Mouse (Mus musculus) lung, postnatal 0 days (tissue): Measurements from ENCODE around the gene Wdpcp. TPM values are rescaled to one million over a fixed set of nuclear protein-coding genes. Genes with fewer than 3 reads are reported as not detected.

Experiments used
- ATAC-seq: fragments of 200-750 bp; cut with Nextera tagmentation; 2 replicates; pipeline ENCODE4 v1.8.0; 2017; ENCODE audit warnings: moderate library complexity
- DNase-seq: peaks from one replicate; pipeline ENCODE4 v3.0.0-alpha.2; 2016; ENCODE audit warnings: low spot score
- H3K27ac ChIP-seq: fragments of 300-500 bp; sonication (generic); 2 replicates; pipeline ENCODE4 v1.5.1; 2014; ENCODE audit warnings: antibody characterized with exemption, mild to moderate bottlenecking, low read length, mixed read lengths
- H3K27me3 ChIP-seq: fragments of 300-500 bp; sonication (generic); replicated peaks from 2 replicates; pipeline ENCODE4 v1.6.1; 2014; ENCODE audit warnings: low read length, mixed read lengths; ENCODE audit not compliant: insufficient read depth
- H3K36me3 ChIP-seq: fragments of 300-500 bp; sonication (generic); 2 replicates; pipeline ENCODE4 v1.6.1; 2014; ENCODE audit warnings: low read length, mixed read lengths; ENCODE audit not compliant: insufficient read depth
- H3K4me1 ChIP-seq: fragments of 300-500 bp; sonication (generic); 2 replicates; pipeline ENCODE4 v1.6.1; 2014; ENCODE audit warnings: antibody characterized with exemption, low read depth, low read length, mixed read lengths; ENCODE audit not compliant: insufficient read depth
- H3K4me2 ChIP-seq: fragments of 300-500 bp; sonication (generic); replicated peaks from 2 replicates; pipeline ENCODE4 v1.6.1; 2014; ENCODE audit warnings: low read depth, mild to moderate bottlenecking, low read length, moderate library complexity, mixed read lengths
- H3K4me3 ChIP-seq: fragments of 300-500 bp; sonication (generic); 2 replicates; pipeline ENCODE4 v1.5.1; 2014; ENCODE audit warnings: low read depth, low read length
- H3K9ac ChIP-seq: fragments of 300-500 bp; sonication (generic); replicated peaks from 2 replicates; pipeline ENCODE4 v1.6.1; 2014; ENCODE audit warnings: low read depth, mild to moderate bottlenecking
- H3K9me3 ChIP-seq: fragments of 300-500 bp; sonication (generic); 2 replicates; pipeline ENCODE4 v1.6.1; 2016; ENCODE audit warnings: low read length, mixed read lengths
- CTCF ChIP-seq: IDR thresholded peaks from 2 replicates; pipeline ENCODE4 v1.5.1; 2016; ENCODE audit warnings: antibody characterized with exemption, mild to moderate bottlenecking
- EP300 ChIP-seq: IDR thresholded peaks from 2 replicates; pipeline ENCODE4 v1.6.1; 2016; ENCODE audit warnings: antibody characterized with exemption, mild to moderate bottlenecking, control low read depth
- WGBS: fragments of 180-500 bp; shearing (Covaris S2); extraction: QIAGEN DNeasy Blood & Tissue Kit; methylation state at CpG from one replicate; pipeline ENCODE4 v1.1.7; 2014; 5-methylcytosine and 5-hydroxymethylcytosine counted together
- polyA plus RNA-seq: library from polyadenylated mRNA; unstranded; fragments of >200 nt; fragmentation: Nextera tagmentation; extraction: Ambion mirVana; gene quantifications from 2 replicates; pipeline ENCODE4 v1.2.1, GENCODE M21; 2015

Gene Wdpcp
- polyA plus RNA-seq, 1 experiment from 2014 or later = 5.0 TPM

DNA sequence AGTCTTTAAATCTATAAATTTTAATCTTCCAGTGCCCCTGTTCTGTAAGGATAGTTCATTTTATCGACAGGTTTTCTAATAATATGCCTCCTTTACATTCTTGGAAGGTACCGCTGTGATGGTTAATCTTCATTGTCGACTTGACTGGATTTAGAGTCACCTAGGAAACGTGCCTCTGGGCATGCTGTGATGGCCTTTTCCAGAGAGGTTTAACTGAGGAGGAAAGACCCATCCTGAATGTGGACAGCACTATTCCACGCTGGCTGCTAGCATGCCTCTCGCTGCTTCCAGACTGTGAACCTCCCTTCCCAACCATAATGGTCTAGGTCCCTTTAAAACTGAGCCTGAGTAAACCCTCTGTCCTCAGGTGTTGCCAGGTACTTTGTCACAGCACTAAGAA lies 163.2 kb downstream of the Wdpcp start:
- Histone ChIP-seq H3K9ac (no peak overlapping the region), H3K4me3 (no peak overlapping the region), H3K36me3 (no peaks in the 10 kb centered on the region), H3K9me3 (no peaks in the 10 kb centered on the region), H3K27me3 (no peaks in the 10 kb centered on the region), H3K27ac (no peak overlapping the region), H3K4me1 (no peaks in the 10 kb centered on the region), H3K4me2 (no peak overlapping the region)
- WGBS = 70% methylated on average over 6 of the region's 6 CpGs
- ATAC-seq = no peak
- no peak for TF ChIP-seq CTCF
- TF ChIP-seq EP300 = no peak
- no peak for DNase-seq

GRCm38 (mm10) chr11:21749487-21749886 lies 177.5 kb downstream of the Wdpcp start:
- no peaks in the 10 kb centered on the region for H3K36me3 ChIP-seq
- H3K9ac ChIP-seq = no peak overlapping the region
- H3K27ac ChIP-seq = no peak overlapping the region
- no peaks in the 10 kb centered on the region for H3K4me1 ChIP-seq
- H3K4me2 ChIP-seq = no peak overlapping the region
- 74% methylated on average over 4 of the region's 4 CpGs for WGBS
- no peaks in the 10 kb centered on the region for H3K9me3 ChIP-seq
- no peak overlapping the region for H3K4me3 ChIP-seq
- TF ChIP-seq EP300 = no peak
- TF ChIP-seq CTCF = no peak
- DNase-seq = no peak
- no peaks in the 10 kb centered on the region for H3K27me3 ChIP-seq
- no peak for ATAC-seq

GRCm38 (mm10) chr11:21763201-21763600 lies 191.2 kb downstream of the Wdpcp start:
- no peak for TF ChIP-seq EP300
- no peak for TF ChIP-seq CTCF
- no peaks in the 10 kb centered on the region for H3K36me3 ChIP-seq
- no peak overlapping the region for H3K4me3 ChIP-seq
- H3K9ac ChIP-seq = no peak overlapping the region
- ATAC-seq = no peak
- WGBS = 85% methylated on average over 4 of the region's 4 CpGs
- no peak overlapping the region for H3K4me2 ChIP-seq
- no peak overlapping the region for H3K27ac ChIP-seq
- H3K27me3 ChIP-seq = no peaks in the 10 kb centered on the region
- H3K9me3 ChIP-seq = no peaks in the 10 kb centered on the region
- DNase-seq = no peak
- H3K4me1 ChIP-seq = no peaks in the 10 kb centered on the region

GRCm38 (mm10) chr11:21788831-21789230 lies 216.8 kb downstream of the Wdpcp start:
- no peak for DNase-seq
- Histone ChIP-seq H3K27ac (no peak overlapping the region), H3K36me3 (no peaks in the 10 kb centered on the region), H3K27me3 (no peaks in the 10 kb centered on the region), H3K9ac (no peak overlapping the region), H3K9me3 (no peaks in the 10 kb centered on the region), H3K4me2 (no peak overlapping the region), H3K4me1 (no peaks in the 10 kb centered on the region), H3K4me3 (no peak overlapping the region)
- WGBS = 75% methylated on average over 3 of the region's 3 CpGs
- no peak for ATAC-seq
- no peak for TF ChIP-seq CTCF
- TF ChIP-seq EP300 = no peak

DNA sequence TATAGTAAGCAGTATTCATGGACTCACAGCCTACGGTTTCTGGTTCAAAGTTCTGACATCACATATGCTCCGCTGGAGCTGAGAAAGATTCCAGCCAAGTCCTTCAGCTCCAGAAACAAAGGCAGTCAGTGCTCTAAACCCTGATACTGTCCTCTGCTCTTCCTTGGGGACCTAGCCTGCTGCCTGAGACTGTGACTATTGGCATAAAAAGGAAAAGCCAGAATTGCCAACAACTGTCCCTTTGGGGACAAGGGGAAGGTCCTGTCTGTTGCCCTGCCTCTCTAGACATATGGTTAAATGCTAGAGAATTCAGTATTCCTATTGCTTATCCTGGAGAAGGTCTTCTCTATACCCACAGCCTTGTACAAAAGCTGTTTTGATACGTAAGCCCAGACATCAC lies 252.9 kb downstream of the Wdpcp start:
- no peak for TF ChIP-seq EP300
- WGBS = 96% methylated on average over 3 of the region's 3 CpGs
- no peak overlapping the region for H3K4me3 ChIP-seq
- DNase-seq (no peak), ATAC-seq (no peak)
- H3K27ac ChIP-seq = no peak overlapping the region
- no peaks in the 10 kb centered on the region for H3K4me1 ChIP-seq
- H3K9me3 ChIP-seq = no peaks in the 10 kb centered on the region
- no peak overlapping the region for H3K9ac ChIP-seq
- H3K36me3 ChIP-seq = no peaks in the 10 kb centered on the region
- no peaks in the 10 kb centered on the region for H3K27me3 ChIP-seq
- H3K4me2 ChIP-seq = no peak overlapping the region

DNA sequence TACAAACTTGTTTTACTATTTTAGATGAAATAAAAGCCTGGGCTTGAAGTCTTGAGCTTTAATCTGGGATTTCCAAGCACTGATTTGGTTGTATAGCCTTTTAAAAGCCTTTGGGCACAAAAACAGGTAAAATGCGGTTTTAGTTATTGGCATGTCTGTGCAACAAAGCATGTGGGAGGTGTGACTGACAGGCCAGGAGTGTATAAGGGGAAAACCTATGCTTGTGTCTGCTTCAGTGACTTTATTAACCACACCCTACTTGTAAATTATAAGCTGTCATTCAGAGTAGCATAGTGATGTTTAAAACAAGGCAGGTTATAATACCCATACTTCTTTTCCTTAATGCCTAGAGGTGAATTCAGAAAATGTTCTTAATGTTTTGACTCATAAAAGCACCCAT lies 254.5 kb downstream of the Wdpcp start:
- no peaks in the 10 kb centered on the region for H3K36me3 ChIP-seq

GRCm38 (mm10) chr11:21847040-21847439 lies 275.0 kb downstream of the Wdpcp start:
- H3K27ac ChIP-seq = no peak overlapping the region
- ATAC-seq (no peak), DNase-seq (no peak)
- H3K4me2 ChIP-seq = no peak overlapping the region
- no peak overlapping the region for H3K9ac ChIP-seq
- no peaks in the 10 kb centered on the region for H3K9me3 ChIP-seq
- no peak overlapping the region for H3K4me3 ChIP-seq
- 95% methylated on average over 2 of the region's 2 CpGs for WGBS
- TF ChIP-seq EP300 (no peak), CTCF (no peak)
- no peaks in the 10 kb centered on the region for H3K36me3 ChIP-seq
- H3K4me1 ChIP-seq = no peaks in the 10 kb centered on the region
- H3K27me3 ChIP-seq = no peaks in the 10 kb centered on the region

More for the DNA sequence above, 254.5 kb downstream of the Wdpcp start:
- WGBS = 81% methylated on average over 1 of the region's 1 CpGs
- no peak overlapping the region for H3K4me3 ChIP-seq
- H3K27me3 ChIP-seq = no peaks in the 10 kb centered on the region
- no peak for TF ChIP-seq EP300
- TF ChIP-seq CTCF = no peak
- DNase-seq (no peak), ATAC-seq (no peak)
- H3K27ac ChIP-seq = no peak overlapping the region
- H3K4me2 ChIP-seq = no peak overlapping the region
- no peaks in the 10 kb centered on the region for H3K4me1 ChIP-seq
- H3K9ac ChIP-seq = no peak overlapping the region
- no peaks in the 10 kb centered on the region for H3K9me3 ChIP-seq
